Mouse (Mus musculus): ENCODE measurements at regions not wholly inside any gene's neighbourhood (a gene's known extent, or its start where the extent isn't known, plus 50 kb on each side); places are given as distances from the start of the nearest gene placed in this dataset.
"Not testable (repeated sequence)": the region's sequence is repeated elsewhere in the genome, so short reads cannot be mapped to it uniquely, and the experiment has no call there.

DNA sequence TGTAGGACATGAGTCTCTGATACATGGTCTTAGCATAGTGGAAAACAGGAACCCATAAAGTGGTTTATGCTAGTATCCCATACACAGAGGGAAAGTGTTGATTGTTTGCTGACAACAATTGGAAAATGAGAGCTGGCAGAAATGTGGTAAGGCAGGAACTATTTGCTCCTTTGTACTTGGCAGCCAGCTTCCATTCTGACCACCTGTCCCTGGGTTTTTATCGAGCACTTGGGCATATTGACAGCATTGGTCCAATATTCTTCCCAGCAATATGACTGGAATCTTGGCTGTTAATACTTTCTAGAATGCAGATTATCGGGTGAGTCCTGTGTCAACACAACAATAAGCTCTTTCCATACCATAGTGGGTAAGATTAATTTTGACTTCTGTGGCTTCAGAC is 67.7 kb downstream of the Sult1c2 start:
- DNase-seq; intact Hi-C loops (cut with DNase I): not testable (repeated sequence)

DNA sequence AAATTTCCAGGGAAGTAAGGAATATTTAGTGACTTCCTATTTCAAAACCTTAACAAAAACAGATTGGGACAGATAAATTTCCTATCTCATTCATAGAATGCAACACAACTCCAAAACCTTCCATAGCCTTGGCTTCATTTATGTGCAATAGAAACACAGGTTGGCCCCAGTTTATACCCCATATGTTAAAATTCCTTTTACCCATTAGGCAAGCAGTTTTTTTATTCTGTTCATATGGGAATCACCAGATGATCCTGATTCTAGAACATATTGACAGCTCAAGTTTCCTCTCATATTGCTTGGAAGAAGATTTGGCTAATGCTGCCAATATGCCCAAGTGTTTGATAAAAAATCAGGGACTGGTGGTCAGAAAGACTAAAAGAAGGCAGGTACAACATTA is 71.8 kb upstream of the Sgo1 start:
- intact Hi-C loops (cut with DNase I): no loop called here
- DNase-seq: no peak

DNA sequence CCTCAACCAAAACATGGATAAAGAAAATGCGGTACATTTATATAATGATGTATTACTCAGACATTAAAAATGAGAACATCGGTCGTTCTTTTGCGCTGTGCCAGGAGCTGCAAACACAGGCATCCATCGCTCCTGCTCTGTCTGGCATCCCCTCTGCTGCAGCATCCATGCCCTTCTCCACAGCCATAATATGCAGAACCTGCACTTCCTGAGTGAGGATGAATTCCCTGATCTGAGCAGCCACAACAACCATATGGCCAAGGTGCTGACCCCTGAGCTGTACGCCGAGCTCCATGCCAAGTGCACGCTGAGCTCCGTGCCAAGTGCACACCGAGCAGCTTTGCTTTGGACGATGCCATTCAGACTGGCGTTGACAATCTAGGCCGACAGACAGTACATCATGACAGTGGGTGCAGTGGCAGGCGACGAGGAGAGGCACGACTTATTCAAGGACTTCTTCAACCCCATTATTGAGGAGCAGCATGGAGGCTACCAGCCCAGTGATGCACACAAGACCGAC is 56.9 kb upstream of the Sgo1 start:
- intact Hi-C loops (cut with DNase I): no loop called here
- peak; percentile 72 for DNase-seq
